Mouse (Mus musculus) liver (tissue): Measurements from ENCODE around the gene Nr6a1.

Experiments
- DNase-seq: peaks from one replicate; pipeline ENCODE4 v3.0.0-alpha.2; 2020; ENCODE audit warnings: mixed read lengths

Nr6a1 gene

GRCm38 (mm10) chr2:38927115-38927979, at the start of gene Nr6a1:
Gene Nr6a1 (minus strand): TSS chr2:38927688.
- DNase-seq = peak; percentile 76

GRCm38 (mm10) chr2:38975941-38976805, 48.7 kb upstream of the Nr6a1 start:
- DNase-seq = no peak

- no peak for DNase-seq
Observed at GRCm38 (mm10) chr2:38975181-38975580, 47.7 kb upstream of the Nr6a1 start.

- DNase-seq = no peak
Observed at GRCm38 (mm10) chr2:38974171-38974570, 46.7 kb upstream of the Nr6a1 start.

DNA sequence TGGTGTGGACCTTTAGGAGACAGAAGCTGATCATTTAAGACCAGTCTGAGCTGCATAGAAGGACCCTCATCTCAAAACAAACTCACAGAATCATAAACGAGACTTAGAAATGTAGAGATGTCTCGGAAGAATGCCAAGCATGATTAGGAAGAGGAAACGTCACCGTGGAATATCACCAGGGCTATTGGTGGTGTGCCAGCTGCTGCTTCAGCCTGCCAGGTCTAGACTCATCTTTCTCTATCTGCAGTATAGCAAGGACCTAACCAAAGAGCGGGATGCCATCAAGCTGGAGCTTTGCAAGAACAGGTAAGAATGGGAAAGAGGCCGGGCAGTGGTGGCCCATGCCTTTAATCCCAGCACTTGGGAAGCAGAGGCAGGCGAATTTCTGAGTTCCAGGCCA, 46.2 kb upstream of the Nr6a1 start:
- no peak for DNase-seq

DNA sequence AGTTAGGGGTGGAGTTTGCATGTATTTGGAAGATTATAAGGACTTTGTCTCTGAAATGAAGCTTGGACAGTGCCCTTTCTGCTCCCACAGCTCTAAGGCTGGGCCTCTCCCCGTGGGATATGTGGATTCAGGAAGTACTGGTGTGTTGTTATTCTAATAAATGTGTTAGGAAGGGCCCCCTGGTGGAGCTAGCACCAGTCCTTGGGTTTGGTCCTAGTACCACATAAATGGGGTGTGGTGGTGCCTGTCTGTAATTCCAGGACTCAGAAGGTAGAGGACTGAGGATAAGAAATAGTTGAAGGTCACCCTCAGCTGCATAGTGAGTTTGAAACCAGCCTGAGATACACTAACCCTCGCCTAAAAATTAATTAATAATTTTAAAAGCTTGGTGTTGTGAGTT, 45.7 kb upstream of the Nr6a1 start:
- DNase-seq = no peak

- peak; percentile 78 for DNase-seq
Observed at GRCm38 (mm10) chr2:38970057-38970456, 42.6 kb upstream of the Nr6a1 start.

GRCm38 (mm10) chr2:38969650-38970049, 42.2 kb upstream of the Nr6a1 start:
- DNase-seq = no peak

DNA sequence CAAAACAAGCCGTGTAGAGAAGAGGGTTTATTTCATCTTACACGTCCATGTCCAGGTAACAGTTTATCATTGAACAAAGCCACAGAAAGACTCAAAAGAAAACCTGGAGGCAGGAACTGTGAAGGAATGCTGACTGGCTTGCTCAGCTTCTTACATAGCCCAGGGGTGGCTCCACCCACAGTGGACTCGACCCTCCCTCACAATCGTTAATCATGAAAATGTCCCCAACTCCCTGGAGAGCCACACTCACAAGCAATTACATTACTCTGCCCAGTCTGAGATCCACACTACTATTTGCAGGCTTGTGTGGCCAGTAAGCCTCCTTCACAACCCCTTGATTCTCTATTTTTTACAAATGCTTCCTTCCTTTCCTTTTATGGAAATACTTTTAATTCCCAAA, 36.7 kb upstream of the Nr6a1 start:
- no peak for DNase-seq

DNA sequence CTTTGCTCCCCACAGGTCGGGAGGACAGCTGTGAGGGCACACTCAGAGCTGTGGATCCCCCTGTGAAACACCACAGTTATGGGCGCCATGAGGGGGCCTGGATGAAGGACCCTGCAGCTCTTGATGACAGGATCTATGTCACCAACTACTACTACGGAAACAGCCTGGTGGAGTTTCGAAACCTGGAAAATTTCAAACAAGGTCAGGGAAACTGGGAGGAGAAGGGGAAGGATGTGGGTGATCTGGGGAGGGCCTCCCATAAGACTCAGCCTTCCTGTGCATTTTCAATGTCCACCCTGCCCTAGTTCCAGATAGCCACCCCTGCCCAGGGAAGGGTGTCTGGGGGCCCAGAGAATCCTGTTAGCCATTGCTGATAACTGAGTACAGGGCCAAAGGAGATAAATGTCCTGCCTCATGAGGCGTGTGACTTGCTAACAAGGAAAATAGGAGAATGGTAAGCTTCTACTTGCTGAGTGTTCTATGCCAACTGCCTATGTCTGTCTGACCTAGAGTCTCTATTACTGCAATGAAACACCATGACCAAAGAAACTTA, 30.3 kb upstream of the Nr6a1 start:
- DNase-seq = no peak

DNA sequence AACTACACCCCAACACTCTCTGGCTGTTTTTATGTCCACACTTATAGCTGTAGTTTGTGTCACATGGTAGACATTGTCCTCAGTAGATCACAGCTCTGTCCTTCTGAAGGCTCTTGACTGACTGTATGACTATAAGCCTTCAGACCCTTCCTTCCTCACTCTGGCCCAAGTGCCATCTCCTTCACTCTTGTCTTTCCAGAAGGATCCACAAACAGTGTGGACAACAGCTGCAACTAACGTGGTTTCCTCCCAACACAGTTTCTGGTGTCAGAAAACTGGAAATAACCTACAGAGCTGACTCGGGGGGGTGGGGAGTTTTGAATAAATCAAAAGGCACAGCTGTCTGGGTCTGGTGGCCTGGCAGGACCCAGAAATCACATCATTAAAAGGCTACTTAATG, 28.6 kb upstream of the Nr6a1 start:
- no peak for DNase-seq

DNA sequence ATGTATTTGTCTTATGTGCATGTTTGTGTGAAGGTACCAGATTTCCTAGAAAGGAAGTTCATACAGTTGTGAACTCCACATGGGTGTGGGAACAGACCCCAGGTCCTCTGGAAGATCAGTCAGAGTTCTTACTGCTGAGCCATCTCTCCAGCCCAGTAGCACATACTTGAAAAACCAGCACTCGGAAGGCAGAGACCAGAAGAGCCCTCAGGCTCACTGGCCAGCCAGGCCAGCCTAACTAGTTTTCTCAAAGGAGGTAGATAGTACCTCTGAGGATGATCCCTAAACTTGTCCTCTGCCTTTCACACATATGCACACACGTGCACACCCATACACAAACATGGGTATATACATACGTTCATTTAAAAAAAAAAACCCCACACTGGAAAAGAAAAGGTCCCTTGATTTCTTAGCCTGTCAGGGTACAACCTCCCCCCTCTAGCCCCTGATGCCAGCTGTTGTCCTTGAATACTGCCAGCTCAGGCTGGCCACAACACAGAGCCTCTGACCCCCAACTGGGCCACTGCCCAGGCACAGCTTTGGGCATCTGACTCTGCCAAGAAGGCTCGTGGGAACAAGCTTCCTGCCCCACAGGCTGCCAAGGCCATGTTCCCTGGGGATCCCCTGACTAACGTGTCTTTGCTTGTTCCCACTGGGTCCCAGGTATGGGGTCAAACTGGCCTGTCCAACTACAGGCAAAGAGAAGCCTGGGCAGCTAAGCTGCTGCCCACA, 25.8 kb upstream of the Nr6a1 start:
- DNase-seq = no peak

GRCm38 (mm10) chr2:38950281-38950719, 22.8 kb upstream of the Nr6a1 start:
- peak; percentile 62 for DNase-seq

DNA sequence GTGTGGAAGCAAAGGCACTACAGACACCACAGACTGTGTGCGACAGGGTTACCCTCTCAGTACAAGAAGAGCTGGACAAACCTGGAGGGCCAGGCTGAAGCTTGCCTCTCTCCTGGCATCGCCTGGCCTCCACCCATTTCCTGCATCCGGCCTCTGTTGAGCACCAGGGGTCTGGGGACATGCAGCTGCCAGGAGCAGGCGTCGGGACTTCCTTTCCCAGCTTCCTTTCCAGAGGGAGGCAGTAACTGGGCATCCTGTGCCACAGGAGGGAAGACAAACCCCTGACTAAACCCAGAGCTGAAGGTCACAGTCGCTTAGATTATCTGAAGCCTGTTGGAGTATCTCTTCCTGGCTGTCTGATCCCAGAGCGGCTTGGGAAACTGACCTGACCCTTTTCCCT, 20.1 kb upstream of the Nr6a1 start:
- DNase-seq = no peak

DNA sequence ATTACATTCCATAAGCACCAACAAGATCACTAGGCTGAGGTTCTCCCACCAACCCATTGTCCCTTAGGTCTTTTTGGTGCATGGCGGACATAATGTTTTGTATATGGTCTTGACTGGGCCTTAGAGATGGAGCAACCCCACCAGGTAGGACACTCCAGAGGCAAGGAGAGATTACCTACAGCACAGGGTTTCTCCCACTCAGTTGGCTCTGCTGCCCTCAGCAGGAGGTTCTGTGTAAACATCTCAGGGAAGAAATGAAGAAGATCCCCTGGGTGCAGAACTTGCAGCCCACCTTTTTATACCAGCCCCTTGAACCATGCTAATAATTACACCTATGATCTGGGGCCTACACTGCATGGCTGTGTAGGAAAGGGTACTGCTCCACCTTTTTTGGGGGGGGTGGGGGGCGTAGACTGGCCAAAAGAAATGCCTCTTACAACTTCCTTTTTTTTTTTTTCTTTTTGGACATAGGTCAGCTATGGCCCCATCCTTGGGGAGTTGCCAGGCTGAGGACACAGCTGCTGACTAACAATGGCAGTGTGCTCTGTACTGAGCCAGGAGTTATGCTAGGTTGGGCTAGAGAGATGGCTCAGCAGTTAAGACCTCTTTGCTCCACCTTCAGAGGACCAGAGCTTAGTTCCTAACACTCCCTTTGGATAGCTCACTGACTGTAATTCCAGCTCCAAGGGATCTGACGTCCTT, 17.1 kb upstream of the Nr6a1 start:
- DNase-seq = no peak

- DNase-seq = no peak
Observed at GRCm38 (mm10) chr2:38943977-38944376, 16.5 kb upstream of the Nr6a1 start.

- no peak for DNase-seq
Observed at GRCm38 (mm10) chr2:38943161-38943560, 15.7 kb upstream of the Nr6a1 start.

DNA sequence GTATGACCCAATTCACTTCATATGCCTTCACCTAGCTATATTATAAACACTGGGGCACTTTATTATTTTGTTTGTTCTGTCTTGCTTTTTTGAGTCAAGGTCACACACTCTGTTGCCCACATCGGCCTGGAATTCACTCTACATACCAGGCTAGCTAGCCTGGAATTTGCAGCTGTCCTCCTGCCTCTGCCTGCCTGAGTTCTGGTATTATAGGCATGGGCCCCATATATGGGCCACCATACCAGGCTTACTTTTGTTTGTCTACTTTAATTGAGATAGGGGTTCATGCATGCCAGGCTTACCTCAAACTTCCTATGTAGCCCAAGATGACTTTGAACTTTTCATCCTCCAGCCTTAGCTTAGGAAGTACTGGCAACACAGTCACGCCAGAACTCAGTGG, 14.4 kb upstream of the Nr6a1 start:
- no peak for DNase-seq

DNA sequence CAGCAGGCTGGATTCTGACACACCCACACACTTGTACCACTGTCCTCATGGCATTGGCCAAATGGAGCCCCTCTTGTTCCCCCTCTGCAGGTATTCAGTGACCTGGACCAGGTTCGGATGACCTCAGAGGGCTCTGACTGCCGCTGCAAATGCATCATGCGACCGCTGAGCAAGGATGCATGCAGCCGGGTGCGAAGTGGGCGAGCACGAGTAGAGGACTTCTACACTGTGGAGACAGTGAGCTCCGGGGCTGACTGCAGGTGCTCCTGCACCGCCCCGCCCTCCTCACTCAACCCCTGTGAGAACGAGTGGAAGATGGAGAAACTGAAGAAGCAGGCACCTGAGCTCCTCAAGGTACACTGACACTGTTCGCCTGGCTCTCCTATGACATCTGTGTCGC, 13.9 kb upstream of the Nr6a1 start:
- DNase-seq = no peak

DNA sequence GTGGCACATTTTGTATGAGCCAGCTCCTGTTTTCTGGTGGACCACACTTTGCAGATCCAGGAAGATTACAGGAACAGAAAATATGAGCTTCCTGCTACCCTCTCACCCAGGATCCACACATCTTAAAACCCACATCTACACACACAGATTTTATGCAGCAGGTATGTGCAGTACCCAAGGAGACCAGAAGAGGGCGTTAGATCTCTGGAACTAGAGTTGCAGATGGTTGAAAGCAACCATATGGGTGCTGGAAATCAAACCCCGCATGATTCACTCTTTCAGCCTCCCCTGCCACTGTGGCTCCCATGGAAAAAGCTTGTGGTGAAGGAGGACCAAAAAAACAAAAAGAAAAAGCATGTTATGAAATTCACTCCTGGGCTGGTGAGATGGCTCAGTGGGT, 11.6 kb upstream of the Nr6a1 start:
- no peak for DNase-seq

GRCm38 (mm10) chr2:38938007-38938406, 10.5 kb upstream of the Nr6a1 start:
- DNase-seq = no peak

DNA sequence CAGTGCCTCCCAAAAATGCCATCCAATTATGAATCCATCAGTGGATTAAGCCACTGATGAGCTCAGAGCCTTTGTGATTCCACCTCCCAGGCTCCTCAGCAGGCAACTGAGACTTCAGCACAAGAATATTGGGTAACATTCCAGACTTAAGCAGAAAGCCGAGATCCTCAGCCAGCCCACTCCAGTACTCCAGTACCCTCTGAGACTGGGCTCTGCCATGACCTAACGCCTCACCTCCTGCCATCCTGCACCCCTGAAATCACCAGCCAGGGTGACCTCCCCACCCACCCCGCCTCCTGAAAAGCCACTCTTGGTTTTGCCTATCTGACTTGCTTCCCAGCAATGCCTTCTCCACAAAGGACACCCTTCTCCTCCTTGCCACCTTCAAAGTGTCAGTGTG, 9.9 kb upstream of the Nr6a1 start:
- no peak for DNase-seq
